In the genomic region with DNA sequence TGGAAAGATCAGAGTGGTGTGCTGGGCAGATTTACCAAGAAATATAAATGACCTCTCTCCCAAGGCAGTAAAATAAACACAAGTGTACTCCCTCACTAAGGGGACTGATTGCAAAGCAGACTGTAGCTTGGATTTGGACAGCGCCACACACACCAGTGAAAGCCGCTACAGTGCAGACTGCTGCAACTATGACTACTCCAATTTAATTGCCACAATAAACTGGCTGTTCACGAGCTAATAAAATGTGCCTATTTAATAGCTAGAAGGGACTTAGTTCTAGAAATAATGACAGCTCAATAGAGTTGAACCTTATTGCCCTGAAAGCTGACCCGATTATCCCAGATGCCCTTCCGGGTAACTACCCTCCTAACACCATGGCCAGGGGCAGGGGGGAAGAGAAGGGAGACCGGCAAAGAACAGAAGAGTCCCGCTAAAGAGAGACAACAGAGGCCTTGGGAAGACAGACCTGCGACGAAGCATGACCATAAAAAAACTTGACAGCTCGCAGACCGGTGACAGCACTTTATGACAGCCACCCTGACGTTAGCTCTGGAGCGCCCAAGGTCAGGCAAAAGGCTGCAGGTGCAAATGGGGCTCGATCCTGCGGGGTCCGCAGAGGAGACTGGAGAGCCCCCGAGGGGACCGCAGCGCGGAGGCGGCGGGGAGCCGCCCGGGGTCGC, we compare ENCODE assay signal across 7 mouse cellular contexts. TPM values are rescaled to one million over a fixed set of nuclear protein-coding genes. Genes with fewer than 3 reads are reported as not detected.
DNase-seq lines count a peak whose midpoint lies in the region; ATAC-seq lines count a peak whose summit lies in the region.

No protein-coding gene starts in this region.

- peak overlapping the region; percentile 86 for H3K9ac ChIP-seq in embryonic facial prominence, embryonic 13.5 days
- H3K9ac ChIP-seq in neural tube, embryonic 13.5 days: peak overlapping the region; percentile 84

- peak overlapping the region; percentile 85 for H3K4me2 ChIP-seq in embryonic facial prominence, embryonic 13.5 days
- peak overlapping the region; percentile 88 for H3K4me2 ChIP-seq in neural tube, embryonic 13.5 days

- H3K4me1 ChIP-seq in megakaryocyte, embryonic 14.5 days: peaks cover 85% of the 10 kb centered on the region
- peaks cover 28% of the 10 kb centered on the region for H3K4me1 ChIP-seq in embryonic facial prominence, embryonic 13.5 days
- peaks cover 35% of the 10 kb centered on the region for H3K4me1 ChIP-seq in neural tube, embryonic 13.5 days (replicated peaks)

- no peak for ATAC-seq in megakaryocyte, adult 5-6 weeks (ENCODE audit: poor library complexity, severe bottlenecking)
- no peak for ATAC-seq in embryonic facial prominence, embryonic 13.5 days (ENCODE audit: insufficient number of reproducible peaks, insufficient read depth, low FRiP score, low TSS enrichment, low read depth)
- peak; percentile 2 for ATAC-seq in inflammation-experienced regulatory T-cells, adult 6 months
- no peak for ATAC-seq in neural tube, embryonic 13.5 days (ENCODE audit: low read depth)

- peak overlapping the region; percentile 90 for H3K27ac ChIP-seq in embryonic facial prominence, embryonic 13.5 days
- peak overlapping the region; percentile 92 for H3K27ac ChIP-seq in neural tube, embryonic 13.5 days (replicated peaks)

- 4% methylated on average over 22 of the region's 25 CpGs for WGBS in embryonic facial prominence, embryonic 13.5 days
- WGBS in neural tube, embryonic 13.5 days: 2% methylated on average over 22 of the region's 25 CpGs

- DNase-seq in thymus, postnatal 25 days: no peak
- DNase-seq in urinary bladder, adult 2 months (ENCODE audit: low spot score): no peak

- no peaks in the 10 kb centered on the region for H3K27me3 ChIP-seq in megakaryocyte, embryonic 14.5 days (replicated peaks)
- H3K27me3 ChIP-seq in embryonic facial prominence, embryonic 13.5 days: no peaks in the 10 kb centered on the region
- no peaks in the 10 kb centered on the region for H3K27me3 ChIP-seq in neural tube, embryonic 13.5 days

- no peaks in the 10 kb centered on the region for H3K9me3 ChIP-seq in megakaryocyte, embryonic 14.5 days
- no peaks in the 10 kb centered on the region for H3K9me3 ChIP-seq in embryonic facial prominence, embryonic 13.5 days
- no peaks in the 10 kb centered on the region for H3K9me3 ChIP-seq in neural tube, embryonic 13.5 days

- H3K4me3 ChIP-seq in megakaryocyte, embryonic 14.5 days (replicated peaks): peak overlapping the region; percentile 96
- peak overlapping the region; percentile 64 for H3K4me3 ChIP-seq in embryonic facial prominence, embryonic 13.5 days
- peak overlapping the region; percentile 78 for H3K4me3 ChIP-seq in neural tube, embryonic 13.5 days

- H3K36me3 ChIP-seq in megakaryocyte, embryonic 14.5 days (replicated peaks; ENCODE audit: low read length): peaks cover 35% of the 10 kb centered on the region
- H3K36me3 ChIP-seq in embryonic facial prominence, embryonic 13.5 days: peaks cover 6% of the 10 kb centered on the region; the same call in 1 of the 2 replicates
- H3K36me3 ChIP-seq in neural tube, embryonic 13.5 days: no peaks in the 10 kb centered on the region

RNA-seq across cellular contexts. Expression of gene Zdhhc7, which starts 0.8 kb away (rescaled TPM):
- polyA plus RNA-seq in megakaryocyte, embryonic 14.5 days (2012; ENCODE audit: insufficient read depth, low replicate concordance): 29.1 and 34.2 TPM in 2 replicates
- total RNA-seq in megakaryocyte, adult 5-6 weeks (2015): 21.1 and 23.0 TPM in 2 replicates
- 31.8 and 33.3 TPM in 2 replicates for total RNA-seq in megakaryocyte, adult 5-6 weeks (2017)
- 31.2 and 36.0 TPM in 2 replicates for polyA plus RNA-seq in embryonic facial prominence, embryonic 13.5 days (2015; fragmentation: Nextera tagmentation; extraction: Ambion mirVana)
- 1 to 10 TPM; 5.3 to 6.6 (median 6.2) TPM for polyA plus RNA-seq in inflammation-experienced regulatory T-cells, adult 6 months (2017; shearing (Covaris generic))
- 30.1 and 30.4 TPM in 2 replicates for polyA plus RNA-seq in neural tube, embryonic 13.5 days (2015; fragmentation: Nextera tagmentation; extraction: Ambion mirVana)
- 35.9 and 38.7 TPM in 2 replicates for polyA plus RNA-seq in urinary bladder, adult 2 months (2012; rRNA removed)

RNA-seq across cellular contexts. Expression of gene 6430548M08Rik, which starts 13.4 kb away (rescaled TPM):
- 2.4 and 4.1 TPM in 2 replicates for polyA plus RNA-seq in megakaryocyte, embryonic 14.5 days (2012; ENCODE audit: insufficient read depth, low replicate concordance)
- total RNA-seq in megakaryocyte, adult 5-6 weeks (2015): 61.4 and 76.5 TPM in 2 replicates
- total RNA-seq in megakaryocyte, adult 5-6 weeks (2017): 70.0 and 87.2 TPM in 2 replicates
- polyA plus RNA-seq in embryonic facial prominence, embryonic 13.5 days (2015; fragmentation: Nextera tagmentation; extraction: Ambion mirVana): 3.7 and 3.8 TPM in 2 replicates
- polyA plus RNA-seq in inflammation-experienced regulatory T-cells, adult 6 months (2017; shearing (Covaris generic)): under 1 TPM in 1 of 3 experiments, not detected in 2; 0.64 TPM
- polyA plus RNA-seq in neural tube, embryonic 13.5 days (2015; fragmentation: Nextera tagmentation; extraction: Ambion mirVana): 19.4 and 24.0 TPM in 2 replicates
- polyA plus RNA-seq in urinary bladder, adult 2 months (2012; rRNA removed): 5.3 and 8.4 TPM in 2 replicates
